In the genomic region with DNA sequence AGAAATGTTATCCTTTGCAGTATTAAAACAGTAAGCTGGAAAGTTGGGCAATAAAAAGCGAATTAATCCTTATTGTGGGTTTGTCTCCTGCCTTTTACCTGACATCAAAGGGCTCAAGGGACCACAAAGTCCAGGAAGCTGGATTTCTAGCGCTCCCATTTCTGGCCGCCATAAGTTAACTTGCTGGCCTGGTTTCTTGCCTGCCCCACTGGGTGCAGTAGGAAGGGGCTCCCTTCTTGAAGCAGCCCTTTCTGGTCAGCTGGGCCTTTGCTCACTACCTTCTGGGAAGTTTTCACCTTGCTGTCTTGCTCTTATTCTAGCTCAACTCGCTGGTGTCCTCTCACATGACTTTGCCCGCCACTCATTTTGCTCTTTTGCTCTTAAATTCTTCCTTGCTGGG, we compare ENCODE assay signal across 15 mouse cellular contexts. TPM values are rescaled to one million over a fixed set of nuclear protein-coding genes. Genes with fewer than 3 reads are reported as not detected.
DNase-seq lines count a peak whose midpoint lies in the region; ATAC-seq and TF ChIP-seq lines count a peak whose summit lies in the region.
"Had no signal": no experiment of that assay in that cellular context is flagged by ENCODE, and none has a peak within 500 bp of the region (broad histone marks: within the 10 kb centered on the region; RNA-seq: fewer than 3 reads in every experiment).

No protein-coding gene starts in this region.

- no peak overlapping the region for H3K27ac ChIP-seq in forebrain, embryonic 11.5 days (ENCODE audit: low read depth, low read length)
- H3K27ac ChIP-seq in forebrain, embryonic 16.5 days (ENCODE audit: low read length), result no peak overlapping the region
- H3K27ac ChIP-seq in hindbrain, embryonic 15.5 days (replicated peaks), result no peak overlapping the region; the same call in 1 of the 2 replicates
- no peak overlapping the region for H3K27ac ChIP-seq in hindbrain, embryonic 10.5 days
- H3K27ac ChIP-seq in forebrain, postnatal 0 days (ENCODE audit: low read depth, low read length), result no peak overlapping the region
- H3K27ac ChIP-seq in midbrain, embryonic 16.5 days (ENCODE audit: low read length), result peak overlapping the region; percentile 91

- peak overlapping the region; percentile 95; the same call in 1 of the 2 replicates for H3K4me2 ChIP-seq in forebrain, embryonic 11.5 days (ENCODE audit: low read depth, low read length, severe bottlenecking)
- H3K4me2 ChIP-seq in forebrain, embryonic 16.5 days (ENCODE audit: low read length), result no peak overlapping the region
- peak overlapping the region; percentile 58 for H3K4me2 ChIP-seq in hindbrain, embryonic 15.5 days
- peak overlapping the region; percentile 64 for H3K4me2 ChIP-seq in forebrain, postnatal 0 days (ENCODE audit: low read depth)
- peak overlapping the region; percentile 57 for H3K4me2 ChIP-seq in midbrain, embryonic 16.5 days (ENCODE audit: low read length)

- H3K4me1 ChIP-seq in forebrain, embryonic 11.5 days (replicated peaks; ENCODE audit: control insufficient read depth, insufficient read depth, low read length), result peaks cover 2% of the 10 kb centered on the region; the same call in 1 of the 2 replicates
- H3K4me1 ChIP-seq in forebrain, embryonic 16.5 days (replicated peaks; ENCODE audit: control insufficient read depth, insufficient read depth, low read length), result peaks cover 13% of the 10 kb centered on the region
- peaks cover 52% of the 10 kb centered on the region for H3K4me1 ChIP-seq in hindbrain, embryonic 15.5 days (replicated peaks)
- H3K4me1 ChIP-seq in hindbrain, embryonic 10.5 days (replicated peaks), result peaks cover 15% of the 10 kb centered on the region
- no peaks in the 10 kb centered on the region for H3K4me1 ChIP-seq in forebrain, postnatal 0 days (ENCODE audit: insufficient read depth)
- H3K4me1 ChIP-seq in midbrain, embryonic 16.5 days (ENCODE audit: control insufficient read depth, insufficient read depth, low read length), result peaks cover 29% of the 10 kb centered on the region
- no peaks in the 10 kb centered on the region for H3K4me1 ChIP-seq in lung, adult 2 months (ENCODE audit: control insufficient read depth, insufficient read depth, low read length)

- 36% methylated on average over 5 of the region's 5 CpGs for WGBS in forebrain, embryonic 11.5 days
- 58% methylated on average over 5 of the region's 5 CpGs for WGBS in forebrain, embryonic 16.5 days
- 47% methylated on average over 5 of the region's 5 CpGs for WGBS in hindbrain, embryonic 15.5 days
- 32% methylated on average over 5 of the region's 5 CpGs for WGBS in hindbrain, embryonic 10.5 days
- WGBS in forebrain, postnatal 0 days, result 55% methylated on average over 5 of the region's 5 CpGs
- 50% methylated on average over 5 of the region's 5 CpGs for WGBS in midbrain, embryonic 16.5 days
- WGBS in lung, adult 2 months, result 71% methylated on average over 5 of the region's 5 CpGs

- TF ChIP-seq CTCF in forebrain, postnatal 0 days (IDR thresholded peaks at IDR 0.05; ENCODE audit: low read depth), result no peak
- no peak for TF ChIP-seq CTCF in lung, adult 2 months (IDR thresholded peaks at IDR 0.05; ENCODE audit: insufficient read depth, low read length)

- no peak overlapping the region for H3K4me3 ChIP-seq in forebrain, embryonic 11.5 days (ENCODE audit: low read depth, low read length)
- no peak overlapping the region for H3K4me3 ChIP-seq in forebrain, embryonic 16.5 days (replicated peaks; ENCODE audit: low read length)
- peak overlapping the region; percentile 72 for H3K4me3 ChIP-seq in hindbrain, embryonic 15.5 days
- H3K4me3 ChIP-seq in hindbrain, embryonic 10.5 days, result no peak overlapping the region
- H3K4me3 ChIP-seq in forebrain, postnatal 0 days (ENCODE audit: low read depth, low read length), result peak overlapping the region; percentile 66; the same call in 1 of the 2 replicates
- H3K4me3 ChIP-seq in midbrain, embryonic 16.5 days (ENCODE audit: low read depth, low read length), result peak overlapping the region; percentile 77
- H3K4me3 ChIP-seq in lung, adult 2 months (replicated peaks; ENCODE audit: extremely low read depth, low read depth, low read length), result no peak overlapping the region
- H3K4me3 ChIP-seq: myocyte had no signal

- ATAC-seq in forebrain, embryonic 11.5 days (replicated peaks; ENCODE audit: low FRiP score), result no peak
- no peak for ATAC-seq in forebrain, embryonic 16.5 days
- no peak for ATAC-seq in hindbrain, embryonic 15.5 days (ENCODE audit: low FRiP score, low read depth)
- ATAC-seq in forebrain, postnatal 0 days, result no peak
- no peak for ATAC-seq in midbrain, embryonic 16.5 days

- H3K9me3 ChIP-seq in forebrain, embryonic 11.5 days (ENCODE audit: control insufficient read depth, low read length), result no peaks in the 10 kb centered on the region
- H3K9me3 ChIP-seq in forebrain, embryonic 16.5 days (ENCODE audit: control insufficient read depth, low read length), result no peaks in the 10 kb centered on the region
- H3K9me3 ChIP-seq in hindbrain, embryonic 15.5 days, result no peaks in the 10 kb centered on the region
- no peaks in the 10 kb centered on the region for H3K9me3 ChIP-seq in hindbrain, embryonic 10.5 days
- no peaks in the 10 kb centered on the region for H3K9me3 ChIP-seq in forebrain, postnatal 0 days (ENCODE audit: low read length)
- H3K9me3 ChIP-seq in midbrain, embryonic 16.5 days (replicated peaks; ENCODE audit: control insufficient read depth, low read length, poor library complexity, severe bottlenecking), result no peaks in the 10 kb centered on the region

- no peak for TF ChIP-seq POLR2A in lung, adult 2 months (IDR thresholded peaks at IDR 0.05; ENCODE audit: borderline replicate concordance, extremely low read depth, low read depth, low read length)

- DNase-seq in forebrain, embryonic 11.5 days (ENCODE audit: low spot score), result no peak
- DNase-seq in hindbrain, embryonic 10.5 days (ENCODE audit: low spot score), result no peak
- DNase-seq in forebrain, postnatal 0 days, result no peak
- DNase-seq in adrenal gland, adult (ENCODE audit: inconsistent age in 2 of 2, low spot score in 1 of 2), result no peak
- no peak for DNase-seq in lung, adult 2 months

- H3K27me3 ChIP-seq in forebrain, embryonic 11.5 days (ENCODE audit: control insufficient read depth, insufficient read depth, low read length), result peaks cover 8% of the 10 kb centered on the region; the same call in 1 of the 2 replicates
- H3K27me3 ChIP-seq in forebrain, embryonic 16.5 days (replicated peaks; ENCODE audit: control insufficient read depth, insufficient read depth, low read length), result no peaks in the 10 kb centered on the region
- no peaks in the 10 kb centered on the region for H3K27me3 ChIP-seq in hindbrain, embryonic 15.5 days
- H3K27me3 ChIP-seq in hindbrain, embryonic 10.5 days (ENCODE audit: insufficient read depth, poor library complexity, severe bottlenecking), result peaks cover 41% of the 10 kb centered on the region
- no peaks in the 10 kb centered on the region for H3K27me3 ChIP-seq in forebrain, postnatal 0 days (ENCODE audit: insufficient read depth, low read length)
- no peaks in the 10 kb centered on the region for H3K27me3 ChIP-seq in midbrain, embryonic 16.5 days (ENCODE audit: control insufficient read depth, insufficient read depth, low read depth, low read length)

- H3K36me3 ChIP-seq in forebrain, embryonic 11.5 days (ENCODE audit: control insufficient read depth, insufficient read depth, low read length), result no peaks in the 10 kb centered on the region
- H3K36me3 ChIP-seq in forebrain, embryonic 16.5 days (ENCODE audit: control insufficient read depth, insufficient read depth), result no peaks in the 10 kb centered on the region
- no peaks in the 10 kb centered on the region for H3K36me3 ChIP-seq in hindbrain, embryonic 15.5 days
- no peaks in the 10 kb centered on the region for H3K36me3 ChIP-seq in hindbrain, embryonic 10.5 days
- H3K36me3 ChIP-seq in forebrain, postnatal 0 days (ENCODE audit: insufficient read depth), result no peaks in the 10 kb centered on the region
- no peaks in the 10 kb centered on the region for H3K36me3 ChIP-seq in midbrain, embryonic 16.5 days (ENCODE audit: control insufficient read depth, insufficient read depth, low read length)

- H3K9ac ChIP-seq in forebrain, embryonic 11.5 days (ENCODE audit: low read length), result no peak overlapping the region
- H3K9ac ChIP-seq in forebrain, embryonic 16.5 days (replicated peaks; ENCODE audit: low read depth, low read length), result no peak overlapping the region
- no peak overlapping the region for H3K9ac ChIP-seq in hindbrain, embryonic 15.5 days
- no peak overlapping the region for H3K9ac ChIP-seq in forebrain, postnatal 0 days
- H3K9ac ChIP-seq in midbrain, embryonic 16.5 days (ENCODE audit: low read depth, low read length), result no peak overlapping the region

RNA-seq across cellular contexts. Expression of a gene that starts 0.6 kb away (rescaled TPM):
- 2.4 and 3.6 TPM in 2 replicates for polyA plus RNA-seq in forebrain, embryonic 11.5 days (2014; fragmentation: Nextera tagmentation; extraction: Ambion mirVana)
- polyA plus RNA-seq in forebrain, embryonic 16.5 days (2015; fragmentation: Nextera tagmentation; extraction: Ambion mirVana), result 9.2 and 14.8 TPM in 2 replicates
- polyA plus RNA-seq in hindbrain, embryonic 15.5 days (2015; fragmentation: Nextera tagmentation; extraction: Ambion mirVana), result 24.1 and 27.7 TPM in 2 replicates
- 1.0 and 2.6 TPM in 2 replicates for polyA plus RNA-seq in hindbrain, embryonic 10.5 days (2016; fragmentation: Nextera tagmentation; extraction: Ambion mirVana)
- 37.7 and 39.6 TPM in 2 replicates for total RNA-seq in forebrain, postnatal 0 days (2014; rRNA removed)
- 12.8 and 18.3 TPM in 2 replicates for polyA plus RNA-seq in forebrain, postnatal 0 days (2015; fragmentation: Nextera tagmentation; extraction: Ambion mirVana)
- 19.0 and 21.6 TPM in 2 replicates for polyA plus RNA-seq in midbrain, embryonic 16.5 days (2015; fragmentation: Nextera tagmentation; extraction: Ambion mirVana)
- 0.64 and 1.1 TPM in 2 replicates for polyA plus RNA-seq in lung, adult 2 months (2012; rRNA removed)
- total RNA-seq: CH12.LX; hematopoietic stem cell, adult 5-6 weeks; megakaryocyte progenitor cell, adult 5-6 weeks had no signal
- polyA plus RNA-seq: myocyte had no signal

RNA-seq across cellular contexts. Expression of a gene that starts 35.4 kb away (rescaled TPM):
- not detected in 2 replicates for polyA plus RNA-seq in forebrain, embryonic 11.5 days (2014; fragmentation: Nextera tagmentation; extraction: Ambion mirVana)
- not detected in 2 replicates for polyA plus RNA-seq in forebrain, embryonic 16.5 days (2015; fragmentation: Nextera tagmentation; extraction: Ambion mirVana)
- 0.18 and 0.21 TPM in 2 replicates for polyA plus RNA-seq in hindbrain, embryonic 15.5 days (2015; fragmentation: Nextera tagmentation; extraction: Ambion mirVana)
- polyA plus RNA-seq in hindbrain, embryonic 10.5 days (2016; fragmentation: Nextera tagmentation; extraction: Ambion mirVana), result not detected in 2 replicates
- total RNA-seq in forebrain, postnatal 0 days (2014; rRNA removed), result 0.67 and 0.77 TPM in 2 replicates
- polyA plus RNA-seq in forebrain, postnatal 0 days (2015; fragmentation: Nextera tagmentation; extraction: Ambion mirVana), result 0.12 and 0.16 TPM in 2 replicates
- 0.34 and 0.36 TPM in 2 replicates for polyA plus RNA-seq in midbrain, embryonic 16.5 days (2015; fragmentation: Nextera tagmentation; extraction: Ambion mirVana)
- not detected in 2 replicates for polyA plus RNA-seq in lung, adult 2 months (2012; rRNA removed)
- total RNA-seq: adrenal gland, postnatal 36 days; CH12.LX; hematopoietic stem cell, adult 5-6 weeks; megakaryocyte progenitor cell, adult 5-6 weeks had no signal
- polyA plus RNA-seq: gonadal fat pad, adult 2 months; lung, embryonic 14.5 days; myocyte had no signal

Comparison
In these comparisons a context has a peak if more than half of its experiments do, and no peak if none do; other contexts are left out.
1. H3K4me3 ChIP-seq: peak in hindbrain, embryonic 15.5 days (single experiment), forebrain, postnatal 0 days (single experiment) and midbrain, embryonic 16.5 days (single experiment); none in forebrain, embryonic 11.5 days (single experiment), forebrain, embryonic 16.5 days (single experiment), hindbrain, embryonic 10.5 days (single experiment) and lung, adult 2 months (single experiment).